In genomic region chr17:87601456-87602259, GRCm38 (mm10) we compare ENCODE assay signal across 8 mouse cellular contexts. TPM values are rescaled to one million over a fixed set of nuclear protein-coding genes. Genes with fewer than 3 reads are reported as not detected.
DNase-seq lines count a peak whose midpoint lies in the region; ATAC-seq and TF ChIP-seq lines count a peak whose summit lies in the region.

No protein-coding gene starts in this region.

- no peak overlapping the region for H3K4me3 ChIP-seq in forebrain, embryonic 14.5 days (ENCODE audit: low read depth, low read length)
- H3K4me3 ChIP-seq in forebrain, embryonic 12.5 days (replicated peaks), result no peak overlapping the region
- H3K4me3 ChIP-seq in spleen, adult 2 months (ENCODE audit: extremely low read depth, insufficient read depth, insufficient read length), result peak overlapping the region; percentile 58
- H3K4me3 ChIP-seq in lung, embryonic 14.5 days (ENCODE audit: low read depth, low read length), result no peak overlapping the region
- H3K4me3 ChIP-seq in forebrain, embryonic 16.5 days (replicated peaks; ENCODE audit: low read length), result no peak overlapping the region

- ATAC-seq in forebrain, embryonic 14.5 days, result no peak
- no peak for ATAC-seq in forebrain, embryonic 12.5 days (ENCODE audit: low FRiP score)
- ATAC-seq in inflammation-experienced regulatory T-cells, adult 6 months, result peak; percentile 62
- ATAC-seq in lung, embryonic 14.5 days (ENCODE audit: insufficient read depth), result no peak
- no peak for ATAC-seq in forebrain, embryonic 16.5 days

- no peak overlapping the region for H3K4me2 ChIP-seq in forebrain, embryonic 14.5 days (ENCODE audit: low read length)
- H3K4me2 ChIP-seq in forebrain, embryonic 12.5 days, result no peak overlapping the region
- H3K4me2 ChIP-seq in lung, embryonic 14.5 days, result no peak overlapping the region
- no peak overlapping the region for H3K4me2 ChIP-seq in forebrain, embryonic 16.5 days (ENCODE audit: low read length)

- no peaks in the 10 kb centered on the region for H3K4me1 ChIP-seq in forebrain, embryonic 14.5 days (ENCODE audit: control insufficient read depth, insufficient read depth, low read length)
- H3K4me1 ChIP-seq in forebrain, embryonic 12.5 days, result no peaks in the 10 kb centered on the region
- peaks cover 5% of the 10 kb centered on the region; the same call in 1 of the 2 replicates for H3K4me1 ChIP-seq in spleen, adult 2 months (ENCODE audit: control insufficient read depth, insufficient read depth, insufficient read length)
- no peaks in the 10 kb centered on the region for H3K4me1 ChIP-seq in lung, embryonic 14.5 days (ENCODE audit: insufficient read depth)
- no peaks in the 10 kb centered on the region for H3K4me1 ChIP-seq in forebrain, embryonic 16.5 days (replicated peaks; ENCODE audit: control insufficient read depth, insufficient read depth, low read length)

- WGBS in forebrain, embryonic 14.5 days, result 44% methylated on average over 14 of the region's 14 CpGs
- 46% methylated on average over 13 of the region's 14 CpGs for WGBS in forebrain, embryonic 12.5 days
- WGBS in spleen, adult 2 months, result 50% methylated on average over 14 of the region's 14 CpGs
- WGBS in lung, embryonic 14.5 days, result 46% methylated on average over 14 of the region's 14 CpGs
- WGBS in forebrain, embryonic 16.5 days, result 42% methylated on average over 14 of the region's 14 CpGs

- TF ChIP-seq CTCF in spleen, adult 2 months (IDR thresholded peaks at IDR 0.05; ENCODE audit: extremely low read depth, insufficient read depth, insufficient read length, insufficient replicate concordance), result peak; percentile 39; the same call in 1 of the 2 replicates
- TF ChIP-seq CTCF in lung, embryonic 14.5 days (IDR thresholded peaks at IDR 0.05; ENCODE audit: low read depth), result peak; percentile 68

- no peak for TF ChIP-seq POLR2A in spleen, adult 2 months (IDR thresholded peaks at IDR 0.05; ENCODE audit: low read depth, low read length)

- peak; percentile 26 for DNase-seq in forebrain, embryonic 14.5 days (ENCODE audit: low spot score)
- DNase-seq in spleen, adult 2 months (ENCODE audit: low read depth in 1 of 2, low spot score in 2 of 2), result peak in 1 of 2 experiments; percentile 34
- no peak for DNase-seq in spleen, adult 12 weeks (ENCODE audit: low spot score)
- peak; percentile 44 for DNase-seq in lung, embryonic 14.5 days
- peak; percentile 60 to 68 for DNase-seq in thymus, postnatal 36 days

- H3K9me3 ChIP-seq in forebrain, embryonic 14.5 days (replicated peaks; ENCODE audit: control insufficient read depth, low read length), result no peaks in the 10 kb centered on the region
- H3K9me3 ChIP-seq in forebrain, embryonic 12.5 days, result no peaks in the 10 kb centered on the region
- no peaks in the 10 kb centered on the region for H3K9me3 ChIP-seq in lung, embryonic 14.5 days (ENCODE audit: low read depth, low read length)
- H3K9me3 ChIP-seq in forebrain, embryonic 16.5 days (ENCODE audit: control insufficient read depth, low read length), result no peaks in the 10 kb centered on the region

- no peak overlapping the region for H3K27ac ChIP-seq in forebrain, embryonic 14.5 days (ENCODE audit: low read depth, low read length)
- no peak overlapping the region for H3K27ac ChIP-seq in forebrain, embryonic 12.5 days
- no peak overlapping the region for H3K27ac ChIP-seq in spleen, adult 2 months (ENCODE audit: insufficient read depth, low read length)
- no peak overlapping the region for H3K27ac ChIP-seq in lung, embryonic 14.5 days (ENCODE audit: low read depth)
- no peak overlapping the region for H3K27ac ChIP-seq in forebrain, embryonic 16.5 days (ENCODE audit: low read length)

- H3K27me3 ChIP-seq in forebrain, embryonic 14.5 days (replicated peaks; ENCODE audit: control insufficient read depth, insufficient read depth, low read length), result no peaks in the 10 kb centered on the region
- H3K27me3 ChIP-seq in forebrain, embryonic 12.5 days, result no peaks in the 10 kb centered on the region
- no peaks in the 10 kb centered on the region for H3K27me3 ChIP-seq in spleen, adult 2 months (ENCODE audit: control insufficient read depth, insufficient read depth, low read length)
- no peaks in the 10 kb centered on the region for H3K27me3 ChIP-seq in lung, embryonic 14.5 days (ENCODE audit: insufficient read depth, low read length)
- no peaks in the 10 kb centered on the region for H3K27me3 ChIP-seq in forebrain, embryonic 16.5 days (replicated peaks; ENCODE audit: control insufficient read depth, insufficient read depth, low read length)

- H3K36me3 ChIP-seq in forebrain, embryonic 14.5 days (ENCODE audit: control insufficient read depth, insufficient read depth, low read length), result no peaks in the 10 kb centered on the region
- no peaks in the 10 kb centered on the region for H3K36me3 ChIP-seq in forebrain, embryonic 12.5 days (replicated peaks)
- H3K36me3 ChIP-seq in spleen, adult 2 months (ENCODE audit: control insufficient read depth, insufficient read depth, low read length), result no peaks in the 10 kb centered on the region
- H3K36me3 ChIP-seq in lung, embryonic 14.5 days (ENCODE audit: insufficient read depth), result no peaks in the 10 kb centered on the region
- H3K36me3 ChIP-seq in forebrain, embryonic 16.5 days (ENCODE audit: control insufficient read depth, insufficient read depth), result no peaks in the 10 kb centered on the region

- H3K9ac ChIP-seq in forebrain, embryonic 14.5 days (ENCODE audit: low read length), result no peak overlapping the region
- no peak overlapping the region for H3K9ac ChIP-seq in forebrain, embryonic 12.5 days
- H3K9ac ChIP-seq in lung, embryonic 14.5 days, result no peak overlapping the region
- H3K9ac ChIP-seq in forebrain, embryonic 16.5 days (replicated peaks; ENCODE audit: low read depth, low read length), result no peak overlapping the region

RNA-seq across cellular contexts. Expression of gene Epcam, which starts 34.1 kb away (rescaled TPM):
- 2.5 and 3.1 TPM in 2 replicates for polyA plus RNA-seq in forebrain, embryonic 14.5 days (2014; fragmentation: Nextera tagmentation; extraction: Ambion mirVana)
- polyA plus RNA-seq in forebrain, embryonic 12.5 days (2016; fragmentation: Nextera tagmentation; extraction: Ambion mirVana), result 20.5 and 25.8 TPM in 2 replicates
- polyA plus RNA-seq in spleen, adult 2 months (2012; rRNA removed), result 3.5 and 3.9 TPM in 2 replicates
- polyA plus RNA-seq in inflammation-experienced regulatory T-cells, adult 6 months (2017; shearing (Covaris generic)), result 1 to 10 TPM; 1.9 to 4.6 (median 2.0) TPM
- 341 and 349 TPM in 2 replicates for polyA plus RNA-seq in lung, embryonic 14.5 days (2014; fragmentation: Nextera tagmentation; extraction: Ambion mirVana)
- polyA plus RNA-seq in forebrain, embryonic 16.5 days (2015; fragmentation: Nextera tagmentation; extraction: Ambion mirVana), result 2.1 and 2.4 TPM in 2 replicates

Comparison
In these comparisons a context has a peak if more than half of its experiments do, and no peak if none do; other contexts are left out.
1. RNA of gene Epcam, which starts 34.1 kb away (polyA plus RNA-seq): 341 to 349 TPM in lung, embryonic 14.5 days; 20.5 to 25.8 TPM in forebrain, embryonic 12.5 days, 3.5 to 3.9 TPM in spleen, adult 2 months, 2.5 to 3.1 TPM in forebrain, embryonic 14.5 days, 2.1 to 2.4 TPM in forebrain, embryonic 16.5 days and 1.9 to 4.6 TPM in inflammation-experienced regulatory T-cells, adult 6 months; every median in the first group is over 10 times any median in the second.